Mouse (Mus musculus) liver, embryonic 16.5 days (tissue): ENCODE measurements around the gene Patz1. TPM values are rescaled to one million over a fixed set of nuclear protein-coding genes. Genes with fewer than 3 reads are reported as not detected.

Experiments
- ATAC-seq: fragments of 200-750 bp; cut with Nextera tagmentation; 2 replicates; pipeline ENCODE4 v1.8.0; 2017; ENCODE audit warnings: low read depth, mild to moderate bottlenecking, moderate number of reproducible peaks, moderate library complexity
- H3K27ac ChIP-seq: fragments of 300-500 bp; sonication (generic); 2 replicates; pipeline ENCODE4 v1.5.1; 2014; ENCODE audit warnings: mild to moderate bottlenecking, low read length
- H3K27me3 ChIP-seq: fragments of 300-500 bp; sonication (generic); 2 replicates; pipeline ENCODE4 v1.6.1; 2014; ENCODE audit warnings: low read depth, low read length, mixed read lengths; ENCODE audit not compliant: control insufficient read depth, insufficient read depth
- H3K36me3 ChIP-seq: fragments of 300-500 bp; sonication (generic); 2 replicates; pipeline ENCODE4 v1.6.1; 2014; ENCODE audit warnings: mild to moderate bottlenecking; ENCODE audit not compliant: control insufficient read depth, insufficient read depth
- H3K4me1 ChIP-seq: fragments of 300-500 bp; sonication (generic); 2 replicates; pipeline ENCODE4 v1.6.1; 2014; ENCODE audit warnings: low read depth, low read length, mixed read lengths; ENCODE audit not compliant: control insufficient read depth
- H3K4me2 ChIP-seq: fragments of 300-500 bp; sonication (generic); 2 replicates; pipeline ENCODE4 v1.6.1; 2014; ENCODE audit warnings: low read depth, low read length, mixed read lengths
- H3K4me3 ChIP-seq: fragments of 300-500 bp; sonication (generic); 2 replicates; pipeline ENCODE4 v1.5.1; 2014; ENCODE audit warnings: low read depth, mild to moderate bottlenecking, low read length
- H3K9ac ChIP-seq: fragments of 300-500 bp; sonication (generic); 2 replicates; pipeline ENCODE4 v1.6.1; 2014; ENCODE audit warnings: low read depth, low read length
- H3K9me3 ChIP-seq: fragments of 300-500 bp; sonication (generic); replicated peaks from 2 replicates; pipeline ENCODE4 v1.6.1; 2016; ENCODE audit warnings: low read length; ENCODE audit not compliant: control insufficient read depth
- WGBS: fragments of 180-500 bp; shearing (Covaris S2); extraction: QIAGEN DNeasy Blood & Tissue Kit; methylation state at CpG from one replicate; pipeline ENCODE4 v1.1.7; 2014; ENCODE audit not compliant: insufficient replicate concordance; 5-methylcytosine and 5-hydroxymethylcytosine counted together
- polyA plus RNA-seq: library from polyadenylated mRNA; unstranded; fragments of >200 nt; fragmentation: Nextera tagmentation; extraction: Ambion mirVana; gene quantifications from 2 replicates; pipeline ENCODE4 v1.2.1, GENCODE M21; 2015

Gene Patz1
- polyA plus RNA-seq, 1 experiment from 2014 or later: 9.2 TPM

- peak overlapping the region; percentile 98 for H3K4me2 ChIP-seq
- H3K4me1 ChIP-seq: peaks cover 43% of the 10 kb centered on the region
- peak overlapping the region; percentile 84 for H3K4me3 ChIP-seq
- peak; percentile 55 for ATAC-seq
- peak overlapping the region; percentile 89 for H3K9ac ChIP-seq
- no peaks in the 10 kb centered on the region for H3K27me3 ChIP-seq
- peaks cover 11% of the 10 kb centered on the region for H3K36me3 ChIP-seq
- WGBS: under 1% methylated on average over 74 of the region's 92 CpGs
- H3K9me3 ChIP-seq: no peaks in the 10 kb centered on the region
- H3K27ac ChIP-seq: peak overlapping the region; percentile 92
These were observed 1.3 kb downstream of the Patz1 start for GRCm38 (mm10) chr11:3289803-3290639.

GRCm38 (mm10) chr11:3290640-3291310, 2.1 kb downstream of the Patz1 start:
- Histone ChIP-seq H3K4me1 (peaks cover 47% of the 10 kb centered on the region), H3K9ac (peak overlapping the region; percentile 89), H3K27me3 (no peaks in the 10 kb centered on the region), H3K27ac (peak overlapping the region; percentile 74), H3K4me2 (peak overlapping the region; percentile 98), H3K36me3 (peaks cover 11% of the 10 kb centered on the region), H3K4me3 (peak overlapping the region; percentile 84), H3K9me3 (no peaks in the 10 kb centered on the region)
- WGBS: under 1% methylated on average over 50 of the region's 50 CpGs
- peak; percentile 19 for ATAC-seq

- peaks cover 50% of the 10 kb centered on the region for H3K4me1 ChIP-seq
- no peak for ATAC-seq
These were observed 2.8 kb downstream of the Patz1 start for GRCm38 (mm10) chr11:3291311-3292061.

GRCm38 (mm10) chr11:3292062-3292421, 3.4 kb downstream of the Patz1 start:
- Histone ChIP-seq H3K4me1 (peaks cover 50% of the 10 kb centered on the region), H3K9ac (peak overlapping the region; percentile 89), H3K4me3 (peak overlapping the region; percentile 84), H3K4me2 (peak overlapping the region; percentile 98), H3K36me3 (peaks cover 11% of the 10 kb centered on the region), H3K9me3 (no peaks in the 10 kb centered on the region), H3K27me3 (no peaks in the 10 kb centered on the region), H3K27ac (peak overlapping the region; percentile 74)
- ATAC-seq: peak; percentile 35
- under 1% methylated on average over 8 of the region's 8 CpGs for WGBS

More at GRCm38 (mm10) chr11:3291311-3292061, 2.8 kb downstream of the Patz1 start:
- peaks cover 11% of the 10 kb centered on the region for H3K36me3 ChIP-seq
- peak overlapping the region; percentile 98 for H3K4me2 ChIP-seq
- H3K9ac ChIP-seq: peak overlapping the region; percentile 89
- H3K27ac ChIP-seq: peak overlapping the region; percentile 74
- H3K4me3 ChIP-seq: peak overlapping the region; percentile 84
- no peaks in the 10 kb centered on the region for H3K9me3 ChIP-seq
- H3K27me3 ChIP-seq: no peaks in the 10 kb centered on the region
- under 1% methylated on average over 26 of the region's 26 CpGs for WGBS

- 4% methylated on average over 8 of the region's 8 CpGs for WGBS
- ATAC-seq: no peak
- Histone ChIP-seq H3K4me3 (peak overlapping the region; percentile 84), H3K36me3 (peaks cover 11% of the 10 kb centered on the region), H3K4me1 (peaks cover 49% of the 10 kb centered on the region), H3K9me3 (no peaks in the 10 kb centered on the region), H3K27me3 (no peaks in the 10 kb centered on the region), H3K27ac (peak overlapping the region; percentile 49), H3K4me2 (peak overlapping the region; percentile 98), H3K9ac (peak overlapping the region; percentile 89)
These were observed 4.1 kb downstream of the Patz1 start for GRCm38 (mm10) chr11:3292711-3293249.

GRCm38 (mm10) chr11:3293361-3293760, 4.7 kb downstream of the Patz1 start:
- H3K9ac ChIP-seq: no peak overlapping the region
- peak overlapping the region; percentile 98 for H3K4me2 ChIP-seq
- ATAC-seq: no peak
- H3K27me3 ChIP-seq: no peaks in the 10 kb centered on the region
- peaks cover 44% of the 10 kb centered on the region for H3K4me1 ChIP-seq
- no peaks in the 10 kb centered on the region for H3K9me3 ChIP-seq
- no peak overlapping the region; the same call in 1 of the 2 replicates for H3K27ac ChIP-seq
- H3K4me3 ChIP-seq: peak overlapping the region; percentile 84
- WGBS: 39% methylated on average over 4 of the region's 4 CpGs
- H3K36me3 ChIP-seq: peaks cover 11% of the 10 kb centered on the region

- Histone ChIP-seq H3K9me3 (no peaks in the 10 kb centered on the region), H3K27me3 (no peaks in the 10 kb centered on the region), H3K27ac (no peak overlapping the region), H3K4me3 (no peak overlapping the region), H3K4me1 (peaks cover 43% of the 10 kb centered on the region), H3K4me2 (no peak overlapping the region), H3K9ac (no peak overlapping the region), H3K36me3 (peaks cover 23% of the 10 kb centered on the region)
- 73% methylated on average over 2 of the region's 2 CpGs for WGBS
- no peak for ATAC-seq
These were observed 6.0 kb downstream of the Patz1 start for GRCm38 (mm10) chr11:3294641-3295040.

- no peak for ATAC-seq
- H3K27me3 ChIP-seq: no peaks in the 10 kb centered on the region
- no peaks in the 10 kb centered on the region for H3K9me3 ChIP-seq
- no peak overlapping the region for H3K9ac ChIP-seq
- H3K4me2 ChIP-seq: no peak overlapping the region
- H3K4me3 ChIP-seq: no peak overlapping the region
- peaks cover 25% of the 10 kb centered on the region for H3K36me3 ChIP-seq
- peaks cover 39% of the 10 kb centered on the region for H3K4me1 ChIP-seq
- H3K27ac ChIP-seq: no peak overlapping the region
- 61% methylated on average over 5 of the region's 5 CpGs for WGBS
These were observed 7.4 kb downstream of the Patz1 start for GRCm38 (mm10) chr11:3296056-3296455.
